Mouse (Mus musculus) embryonic fibroblast, embryonic 13.5 days (primary cell): ENCODE data around the gene Paip2b.

Experiments used
- CTCF ChIP-seq: IDR thresholded peaks from 2 replicates; pipeline ENCODE4 v1.5.1; 2011; ENCODE audit warnings: mild to moderate bottlenecking, control low read depth, low read length, moderate library complexity, borderline replicate concordance; ENCODE audit not compliant: insufficient read depth
- POLR2A ChIP-seq: IDR thresholded peaks from 2 replicates; pipeline ENCODE4 v1.6.1; 2011; ENCODE audit warnings: low read depth, mild to moderate bottlenecking, control low read depth, low read length, moderate library complexity

- TF ChIP-seq CTCF = no peak
- no peak for TF ChIP-seq POLR2A
Observed at GRCm38 (mm10) chr6:83860033-83860432, 28.5 kb upstream of the Paip2b start.
